Mouse (Mus musculus) midbrain, embryonic 10.5 days (tissue): ENCODE measurements around the gene Hipk2. TPM values are rescaled to one million over a fixed set of nuclear protein-coding genes. Genes with fewer than 3 reads are reported as not detected.

Experiments used
- DNase-seq: peaks from one replicate; pipeline ENCODE4 v3.0.0-alpha.2; 2017; ENCODE audit warnings: low spot score
- H3K27ac ChIP-seq: fragments of 300-500 bp; sonication (generic); replicated peaks from 2 replicates; pipeline ENCODE4 v1.5.1; 2016; ENCODE audit warnings: mild to moderate bottlenecking
- H3K27me3 ChIP-seq: fragments of 300-500 bp; sonication (generic); 2 replicates; pipeline ENCODE4 v1.6.1; 2016; ENCODE audit warnings: low read depth, mild to moderate bottlenecking; ENCODE audit not compliant: poor library complexity, severe bottlenecking
- H3K36me3 ChIP-seq: fragments of 300-500 bp; sonication (generic); 2 replicates; pipeline ENCODE4 v1.6.1; 2016; ENCODE audit warnings: mild to moderate bottlenecking, moderate library complexity
- H3K4me1 ChIP-seq: fragments of 300-500 bp; sonication (generic); 2 replicates; pipeline ENCODE4 v1.6.1; 2016
- H3K4me3 ChIP-seq: fragments of 300-500 bp; sonication (generic); 2 replicates; pipeline ENCODE4 v1.5.1; 2016; ENCODE audit warnings: mild to moderate bottlenecking, moderate library complexity
- H3K9me3 ChIP-seq: fragments of 300-500 bp; sonication (generic); replicated peaks from 2 replicates; pipeline ENCODE4 v1.6.1; 2016; ENCODE audit warnings: mild to moderate bottlenecking
- WGBS: fragments of 180-500 bp; shearing (Covaris S2); methylation state at CpG from one replicate; pipeline ENCODE4 v1.1.7; 2016; 5-methylcytosine and 5-hydroxymethylcytosine counted together
- polyA plus RNA-seq: library from polyadenylated mRNA; unstranded; fragments of >200 nt; fragmentation: Nextera tagmentation; extraction: Ambion mirVana; gene quantifications from 2 replicates; pipeline ENCODE4 v1.2.1, GENCODE M21; 2016

The Hipk2 gene
- polyA plus RNA-seq, 1 experiment from 2014 or later, result 25.9 TPM

- no peaks in the 10 kb centered on the region for H3K9me3 ChIP-seq
- 22% methylated on average over 8 of the region's 8 CpGs for WGBS
- peak; percentile 60 for DNase-seq
- peak overlapping the region; percentile 99 for H3K27ac ChIP-seq
- peaks cover 5% of the 10 kb centered on the region; the same call in 1 of the 2 replicates for H3K36me3 ChIP-seq
- peaks cover 18% of the 10 kb centered on the region for H3K27me3 ChIP-seq
- peak overlapping the region; percentile 99 for H3K4me3 ChIP-seq
- peaks cover 62% of the 10 kb centered on the region for H3K4me1 ChIP-seq
These were observed 1.9 kb downstream of the Hipk2 start for GRCm38 (mm10) chr6:38874035-38874434.

- Histone ChIP-seq H3K4me3 (peak overlapping the region; percentile 99), H3K4me1 (peaks cover 68% of the 10 kb centered on the region), H3K36me3 (peaks cover 5% of the 10 kb centered on the region; the same call in 1 of the 2 replicates), H3K27me3 (peaks cover 12% of the 10 kb centered on the region), H3K27ac (peak overlapping the region; percentile 99; the same call in 1 of the 2 replicates), H3K9me3 (no peaks in the 10 kb centered on the region)
- WGBS, result 71% methylated on average over 1 of the region's 1 CpGs
- no peak for DNase-seq
These were observed 2.6 kb downstream of the Hipk2 start for GRCm38 (mm10) chr6:38873316-38873715.

- H3K36me3 ChIP-seq, result peaks cover 5% of the 10 kb centered on the region; the same call in 1 of the 2 replicates
- peak; percentile 50 for DNase-seq
- peak overlapping the region; percentile 77 for H3K27ac ChIP-seq
- no peaks in the 10 kb centered on the region for H3K9me3 ChIP-seq
- peak overlapping the region; percentile 25; the same call in 1 of the 2 replicates for H3K4me3 ChIP-seq
- 13% methylated on average over 7 of the region's 7 CpGs for WGBS
- H3K27me3 ChIP-seq, result no peaks in the 10 kb centered on the region
- peaks cover 80% of the 10 kb centered on the region for H3K4me1 ChIP-seq
These were observed 4.9 kb downstream of the Hipk2 start for GRCm38 (mm10) chr6:38871051-38871450.

- Histone ChIP-seq H3K9me3 (no peaks in the 10 kb centered on the region), H3K27me3 (no peaks in the 10 kb centered on the region), H3K36me3 (peaks cover 5% of the 10 kb centered on the region; the same call in 1 of the 2 replicates), H3K4me3 (no peak overlapping the region), H3K4me1 (peaks cover 90% of the 10 kb centered on the region), H3K27ac (peak overlapping the region; percentile 70)
- 18% methylated on average over 2 of the region's 2 CpGs for WGBS
- no peak for DNase-seq
These were observed 5.9 kb downstream of the Hipk2 start for GRCm38 (mm10) chr6:38870070-38870469.

- no peak overlapping the region for H3K27ac ChIP-seq
- 90% methylated on average over 1 of the region's 1 CpGs for WGBS
- H3K27me3 ChIP-seq, result no peaks in the 10 kb centered on the region
- H3K36me3 ChIP-seq, result peaks cover 5% of the 10 kb centered on the region; the same call in 1 of the 2 replicates
- peaks cover 94% of the 10 kb centered on the region for H3K4me1 ChIP-seq
- no peaks in the 10 kb centered on the region for H3K9me3 ChIP-seq
- no peak for DNase-seq
- H3K4me3 ChIP-seq, result no peak overlapping the region
These were observed 7.0 kb downstream of the Hipk2 start for GRCm38 (mm10) chr6:38868974-38869373.

GRCm38 (mm10) chr6:38867291-38867690, 8.7 kb downstream of the Hipk2 start:
- no peaks in the 10 kb centered on the region for H3K9me3 ChIP-seq
- no peaks in the 10 kb centered on the region for H3K27me3 ChIP-seq
- peaks cover 5% of the 10 kb centered on the region; the same call in 1 of the 2 replicates for H3K36me3 ChIP-seq
- DNase-seq, result no peak
- WGBS, result 47% methylated on average over 1 of the region's 1 CpGs
- H3K27ac ChIP-seq, result no peak overlapping the region
- no peak overlapping the region for H3K4me3 ChIP-seq
- peaks cover 81% of the 10 kb centered on the region for H3K4me1 ChIP-seq

- Histone ChIP-seq H3K4me3 (no peak overlapping the region), H3K36me3 (peaks cover 5% of the 10 kb centered on the region; the same call in 1 of the 2 replicates), H3K9me3 (no peaks in the 10 kb centered on the region), H3K4me1 (peaks cover 75% of the 10 kb centered on the region), H3K27me3 (no peaks in the 10 kb centered on the region), H3K27ac (no peak overlapping the region)
- DNase-seq, result no peak
- 82% methylated on average over 2 of the region's 2 CpGs for WGBS
These were observed 9.2 kb downstream of the Hipk2 start for GRCm38 (mm10) chr6:38866761-38867160.

- WGBS, result 78% methylated on average over 1 of the region's 1 CpGs
- Histone ChIP-seq H3K4me1 (peaks cover 71% of the 10 kb centered on the region), H3K9me3 (no peaks in the 10 kb centered on the region), H3K27ac (no peak overlapping the region), H3K27me3 (no peaks in the 10 kb centered on the region), H3K4me3 (no peak overlapping the region), H3K36me3 (peaks cover 5% of the 10 kb centered on the region; the same call in 1 of the 2 replicates)
- DNase-seq, result no peak
These were observed 9.6 kb downstream of the Hipk2 start for GRCm38 (mm10) chr6:38866357-38866756.

GRCm38 (mm10) chr6:38865805-38866204, 10.2 kb downstream of the Hipk2 start:
- no peak for DNase-seq
- no peak overlapping the region for H3K27ac ChIP-seq
- no peak overlapping the region for H3K4me3 ChIP-seq
- H3K36me3 ChIP-seq, result peaks cover 5% of the 10 kb centered on the region; the same call in 1 of the 2 replicates
- H3K9me3 ChIP-seq, result no peaks in the 10 kb centered on the region
- H3K4me1 ChIP-seq, result peaks cover 66% of the 10 kb centered on the region
- no peaks in the 10 kb centered on the region for H3K27me3 ChIP-seq

- Histone ChIP-seq H3K27me3 (no peaks in the 10 kb centered on the region), H3K27ac (no peak overlapping the region), H3K4me3 (no peak overlapping the region), H3K36me3 (no peaks in the 10 kb centered on the region), H3K9me3 (no peaks in the 10 kb centered on the region), H3K4me1 (peaks cover 46% of the 10 kb centered on the region)
- DNase-seq, result no peak
- WGBS, result 78% methylated on average over 3 of the region's 3 CpGs
These were observed 12.4 kb downstream of the Hipk2 start for GRCm38 (mm10) chr6:38863595-38863994.

- Histone ChIP-seq H3K4me3 (no peak overlapping the region), H3K27me3 (no peaks in the 10 kb centered on the region), H3K4me1 (peaks cover 14% of the 10 kb centered on the region), H3K9me3 (no peaks in the 10 kb centered on the region), H3K36me3 (no peaks in the 10 kb centered on the region), H3K27ac (no peak overlapping the region)
- peak; percentile 8 for DNase-seq
- WGBS, result 96% methylated on average over 2 of the region's 2 CpGs
These were observed 15.7 kb downstream of the Hipk2 start for GRCm38 (mm10) chr6:38860301-38860700.

- H3K9me3 ChIP-seq, result no peaks in the 10 kb centered on the region
These were observed 16.1 kb downstream of the Hipk2 start for GRCm38 (mm10) chr6:38859819-38860218.

GRCm38 (mm10) chr6:38853561-38853992, 22.4 kb downstream of the Hipk2 start:
- H3K27ac ChIP-seq, result no peak overlapping the region
- H3K4me3 ChIP-seq, result no peak overlapping the region
- no peak for DNase-seq
- 83% methylated on average over 5 of the region's 5 CpGs for WGBS
- no peaks in the 10 kb centered on the region for H3K27me3 ChIP-seq
- H3K4me1 ChIP-seq, result peaks cover 19% of the 10 kb centered on the region
- H3K36me3 ChIP-seq, result peaks cover 4% of the 10 kb centered on the region; the same call in 1 of the 2 replicates
- no peaks in the 10 kb centered on the region for H3K9me3 ChIP-seq

More at GRCm38 (mm10) chr6:38859819-38860218, 16.1 kb downstream of the Hipk2 start:
- 93% methylated on average over 1 of the region's 1 CpGs for WGBS
- H3K4me1 ChIP-seq, result peaks cover 10% of the 10 kb centered on the region
- H3K27me3 ChIP-seq, result no peaks in the 10 kb centered on the region
- no peak overlapping the region for H3K4me3 ChIP-seq
- no peak for DNase-seq
- H3K36me3 ChIP-seq, result no peaks in the 10 kb centered on the region
- no peak overlapping the region for H3K27ac ChIP-seq
